Mouse (Mus musculus) bone marrow macrophage, adult 2 months (primary cell): Measurements from ENCODE around the gene Armh3.

Source experiments
- CTCF ChIP-seq: IDR thresholded peaks from 2 replicates; pipeline ENCODE4 v1.5.1; 2012; ENCODE audit warnings: low read depth, mild to moderate bottlenecking, low read length, moderate library complexity
- POLR2A ChIP-seq: IDR thresholded peaks from 2 replicates; pipeline ENCODE4 v1.6.1; 2012; ENCODE audit warnings: mild to moderate bottlenecking, low read depth, low read length, borderline replicate concordance

DNA sequence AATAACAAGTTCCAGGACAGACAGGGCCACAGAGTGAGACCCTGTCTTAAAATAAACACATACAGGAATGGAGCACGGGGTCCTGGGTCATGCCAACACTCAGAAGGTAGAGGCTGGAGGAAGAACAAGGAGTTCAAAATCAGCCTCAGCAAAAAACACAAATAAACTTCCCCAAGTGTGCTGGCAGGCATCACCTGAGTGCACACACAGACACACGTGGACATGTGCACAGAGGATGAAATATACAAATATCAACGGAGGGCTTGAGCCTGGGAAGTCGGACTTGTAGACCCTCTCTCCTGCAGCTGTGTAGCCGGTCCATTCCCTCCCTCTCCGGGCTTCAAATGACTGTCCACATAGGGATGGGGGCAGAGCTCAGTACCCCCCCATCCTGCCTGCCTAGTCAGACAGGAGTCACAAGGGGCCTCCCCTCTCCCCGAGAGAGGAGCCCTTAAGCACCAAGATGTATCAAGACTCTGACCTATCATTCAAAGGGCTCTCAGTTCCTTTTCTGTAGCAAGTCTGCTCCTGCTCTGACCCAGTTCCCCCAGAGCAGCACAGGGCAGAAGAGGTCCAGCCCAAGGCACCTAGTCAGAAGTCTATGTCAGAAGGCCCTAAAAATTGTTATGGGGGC lies 43.1 kb upstream of the Armh3 start:
- TF ChIP-seq CTCF = no peak
- no peak for TF ChIP-seq POLR2A
